Mouse (Mus musculus) left cerebral cortex, postnatal 25 days (tissue): ENCODE measurements around the gene Atcay. TPM values are rescaled to one million over a fixed set of nuclear protein-coding genes. Genes with fewer than 3 reads are reported as not detected.
"Not testable (repeated sequence)": the region's sequence is repeated elsewhere in the genome, so short reads cannot be mapped to it uniquely, and the experiment has no call there.

Experiments used
- DNase-seq, 2 experiments: peaks; one replicate each; pipeline ENCODE4 v3.0.0; 2022; ENCODE audit warnings: low spot score in 2 of 2, mixed read lengths in 1 of 2
- intact Hi-C: fragments of 180-260 bp; cut with DNase I; formaldehyde crosslinking; loops from one replicate; pipeline ENCODE4 v1.15.1; 2025
- total RNA-seq, 2 experiments: library from RNA; stranded (reverse); gene quantifications; 2 replicates each; pipeline ENCODE4 v1.2.3; 2021

Gene Atcay
- total RNA-seq, 2 experiments from 2014 or later: 194 to 208 TPM

- DNase-seq: no peak
- intact Hi-C loops: no loop called here
These were observed 43.5 kb downstream of the Atcay start for GRCm38 (mm10) chr10:81187161-81187560.

GRCm38 (mm10) chr10:81184765-81185164 lies 45.9 kb downstream of the Atcay start:
- no peak for DNase-seq
- intact Hi-C loops: no loop called here

- intact Hi-C loops: no loop called here
- no peak for DNase-seq
These were observed 46.8 kb downstream of the Atcay start, which contains the start of gene 4930442H23Rik for GRCm38 (mm10) chr10:81183805-81184204. TSS of gene 4930442H23Rik (minus strand) at chr10:81183849.

GRCm38 (mm10) chr10:81182336-81183333 lies 48.0 kb downstream of the Atcay start, which contains the start of gene Dapk3:
TSS of gene Dapk3 (plus strand) at chr10:81183005.
- peak; percentile 98 to 100 for DNase-seq
- intact Hi-C loops: no loop called here

GRCm38 (mm10) chr10:81181860-81182259 lies 48.8 kb downstream of the Atcay start:
- intact Hi-C loops, DNase-seq: not testable (repeated sequence)

GRCm38 (mm10) chr10:81180946-81181345 lies 49.7 kb downstream of the Atcay start:
- intact Hi-C loops: no loop called here
- DNase-seq: no peak

GRCm38 (mm10) chr10:81179451-81180342 lies 50.9 kb downstream of the Atcay start:
- intact Hi-C loops: no loop called here
- no peak for DNase-seq

GRCm38 (mm10) chr10:81178927-81179326 lies 51.7 kb downstream of the Atcay start:
- intact Hi-C loops: no loop called here
- DNase-seq: no peak

GRCm38 (mm10) chr10:81177958-81178712 lies 52.5 kb downstream of the Atcay start:
- no peak for DNase-seq
- intact Hi-C loops: loop anchor here (2.0 kb wide), 1 partner anchor 41 kb away; no protein-coding TSS in a partner anchor

GRCm38 (mm10) chr10:81177491-81177925 lies 53.1 kb downstream of the Atcay start:
- peak in 1 of 2 experiments; percentile 37 for DNase-seq
- intact Hi-C loops: loop anchor here (2.0 kb wide), 1 partner anchor 41 kb away; no protein-coding TSS in a partner anchor

GRCm38 (mm10) chr10:81176466-81177271 lies 54.0 kb downstream of the Atcay start, which contains the start of gene Eef2:
TSS of gene Eef2 (plus strand) at chr10:81176631.
- DNase-seq: peak; percentile 98 to 100
- intact Hi-C loops: loop anchor here (2.0 kb wide), 1 partner anchor 40 kb away; no protein-coding TSS in a partner anchor

- peak in 1 of 2 experiments; percentile 40 for DNase-seq
- intact Hi-C loops: loop anchor here (2.0 kb wide), 3 partner anchors 39 to 247 kb away; no protein-coding TSS in a partner anchor
These were observed 54.6 kb downstream of the Atcay start for GRCm38 (mm10) chr10:81175936-81176465.

- DNase-seq: not testable (repeated sequence)
- intact Hi-C loops: loop anchor here (2.0 kb wide), 2 partner anchors 177 to 247 kb away; no protein-coding TSS in a partner anchor
These were observed 55.3 kb downstream of the Atcay start for GRCm38 (mm10) chr10:81175345-81175701.

GRCm38 (mm10) chr10:81174617-81175344 lies 55.9 kb downstream of the Atcay start:
- intact Hi-C loops: loop anchor here (2.0 kb wide), 2 partner anchors 176 to 246 kb away; no protein-coding TSS in a partner anchor

GRCm38 (mm10) chr10:81173132-81173531 lies 57.5 kb downstream of the Atcay start:
- DNase-seq: peak; percentile 82 to 89
- intact Hi-C loops: no loop called here

More at GRCm38 (mm10) chr10:81174617-81175344, 55.9 kb downstream of the Atcay start:
- peak; percentile 84 to 90 for DNase-seq

GRCm38 (mm10) chr10:81169411-81169900 lies 61.2 kb downstream of the Atcay start:
- intact Hi-C loops, DNase-seq: not testable (repeated sequence)
